Mouse (Mus musculus) megakaryocyte, embryonic 14.5 days (primary cell): ENCODE measurements around the gene Ccdc97.

Experiments used
- FLI1 ChIP-seq: IDR thresholded peaks from 2 replicates; pipeline ENCODE4 v1.6.1; 2012; ENCODE audit warnings: low read length, inconsistent platforms, mixed read lengths
- GATA1 ChIP-seq: IDR thresholded peaks from 3 replicates; pipeline ENCODE4 v1.6.1; 2012; ENCODE audit warnings: mixed read lengths, low read length, inconsistent platforms, borderline replicate concordance

- TF ChIP-seq FLI1 (no peak), GATA1 (no peak)
Observed at GRCm38 (mm10) chr7:25734991-25735390, 16.1 kb upstream of the Ccdc97 start.
